ENCODE assay signal across 26 mouse cellular contexts in the genomic region with DNA sequence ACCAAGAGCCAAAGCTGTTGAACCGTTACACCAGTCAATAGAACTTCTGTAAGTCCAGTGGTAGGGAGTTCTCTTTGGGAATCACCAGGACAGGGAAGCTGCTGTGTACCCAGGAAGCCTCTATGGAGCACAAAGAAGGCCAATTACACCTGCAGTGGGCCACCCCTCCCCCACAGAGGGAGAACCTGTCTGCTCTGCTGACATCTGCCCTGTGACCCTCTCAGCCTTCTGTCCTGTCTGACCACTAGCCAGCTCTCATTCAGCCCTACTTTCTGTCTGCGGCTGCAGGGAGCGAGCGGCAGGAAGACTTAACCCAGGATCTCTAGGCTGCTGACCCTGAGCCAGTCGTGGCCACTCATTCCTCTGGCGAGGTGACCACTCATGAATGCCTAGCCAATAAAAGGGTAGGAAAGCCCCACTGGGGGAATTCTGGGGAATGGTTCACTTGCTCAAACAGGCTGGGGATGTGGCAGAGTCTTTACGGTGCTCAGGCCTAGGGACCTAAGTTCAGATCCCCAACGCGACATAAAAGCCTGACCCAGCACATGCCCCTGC. TPM values are rescaled to one million over a fixed set of nuclear protein-coding genes. Genes with fewer than 3 reads are reported as not detected.
A peak's percentile ranks its signal among the peaks of the same experiment; 100 is the strongest.
DNase-seq lines count a peak whose midpoint lies in the region; ATAC-seq and TF ChIP-seq lines count a peak whose summit lies in the region.
"Had no signal": no experiment of that assay in that cellular context is flagged by ENCODE, and none has a peak within 500 bp of the region (broad histone marks: within the 10 kb centered on the region; RNA-seq: fewer than 3 reads in every experiment).

No protein-coding gene starts in this region.

- peaks cover 3% of the 10 kb centered on the region; the same call in 1 of the 2 replicates for H3K36me3 ChIP-seq in kidney, embryonic 14.5 days (ENCODE audit: control insufficient read depth, insufficient read depth, low read length)
- peaks cover 71% of the 10 kb centered on the region for H3K36me3 ChIP-seq in megakaryocyte, embryonic 14.5 days (replicated peaks; ENCODE audit: low read length)
- H3K36me3 ChIP-seq: embryonic facial prominence, embryonic 13.5 days had no signal

- H3K4me2 ChIP-seq in kidney, embryonic 14.5 days (replicated peaks; ENCODE audit: low read depth, low read length), result no peak overlapping the region
- H3K4me2 ChIP-seq: embryonic facial prominence, embryonic 13.5 days; forebrain, embryonic 12.5 days had no signal

- peaks cover 33% of the 10 kb centered on the region; the same call in 1 of the 2 replicates for H3K4me1 ChIP-seq in kidney, embryonic 14.5 days (ENCODE audit: control insufficient read depth, insufficient read depth, low read length)
- H3K4me1 ChIP-seq in megakaryocyte, embryonic 14.5 days, result peaks cover 93% of the 10 kb centered on the region

- intact Hi-C loops in gastrocnemius, adult 2 months (cut with DNase I), result no loop called here

- 75% methylated on average over 9 of the region's 9 CpGs for WGBS in kidney, embryonic 14.5 days

- peak overlapping the region; percentile 90 for H3K4me3 ChIP-seq in gastrocnemius, adult 2 months
- no peak overlapping the region for H3K4me3 ChIP-seq in kidney, embryonic 14.5 days (ENCODE audit: low read length)
- peak overlapping the region; percentile 40 for H3K4me3 ChIP-seq in megakaryocyte, embryonic 14.5 days (replicated peaks)
- H3K4me3 ChIP-seq: embryonic facial prominence, embryonic 13.5 days; forebrain, embryonic 12.5 days; heart, embryonic 10.5 days had no signal

- DNase-seq in gastrocnemius, adult 2 months, result no peak
- DNase-seq in gastrocnemius, postnatal 10 days, result no peak
- peak; percentile 11 for DNase-seq in kidney, adult 11 months
- DNase-seq in right cerebral cortex, postnatal 14 days, result no peak
- DNase-seq: adrenal gland, adult 2 months; adrenal gland, postnatal 25 days; cerebellum, adult 11 months; cerebellum, postnatal 14 days; gastrocnemius, postnatal 25 days; heart, postnatal 10 days; heart, postnatal 4 days had no signal

- ATAC-seq in kidney, embryonic 14.5 days (ENCODE audit: low FRiP score, low TSS enrichment), result no peak
- ATAC-seq in megakaryocyte, adult 5-6 weeks (ENCODE audit: poor library complexity, severe bottlenecking), result no peak
- ATAC-seq: forebrain, embryonic 16.5 days; hindbrain, embryonic 16.5 days; inflammation-experienced regulatory T-cells, adult 6 months; intestine, postnatal 0 days had no signal

- no peak for TF ChIP-seq CTCF in gastrocnemius, adult 2 months (IDR thresholded peaks at IDR 0.05)

- peaks cover 2% of the 10 kb centered on the region; the same call in 1 of the 2 replicates for H3K9me3 ChIP-seq in kidney, embryonic 14.5 days (ENCODE audit: control insufficient read depth, low read length)
- H3K9me3 ChIP-seq in megakaryocyte, embryonic 14.5 days, result no peaks in the 10 kb centered on the region
- H3K9me3 ChIP-seq: embryonic facial prominence, embryonic 13.5 days; forebrain, embryonic 12.5 days; heart, embryonic 10.5 days had no signal

- no peaks in the 10 kb centered on the region for H3K27me3 ChIP-seq in kidney, embryonic 14.5 days (ENCODE audit: control insufficient read depth, insufficient read depth, low read length)
- H3K27me3 ChIP-seq in megakaryocyte, embryonic 14.5 days (replicated peaks), result no peaks in the 10 kb centered on the region

- H3K27ac ChIP-seq in gastrocnemius, adult 2 months, result peak overlapping the region; percentile 99
- H3K27ac ChIP-seq in kidney, embryonic 14.5 days (ENCODE audit: low read depth, low read length), result no peak overlapping the region
- H3K27ac ChIP-seq: embryonic facial prominence, embryonic 13.5 days; forebrain, embryonic 12.5 days; heart, embryonic 10.5 days had no signal

- H3K9ac ChIP-seq in kidney, embryonic 14.5 days (ENCODE audit: low read depth, low read length), result no peak overlapping the region
- H3K9ac ChIP-seq: embryonic facial prominence, embryonic 13.5 days; forebrain, embryonic 12.5 days had no signal

RNA-seq across cellular contexts. Expression of a gene that starts 3.4 kb away (rescaled TPM):
- total RNA-seq in gastrocnemius, adult 2 months (2021), result not detected
- total RNA-seq in gastrocnemius, postnatal 10 days (2021), result not detected
- not detected in 2 replicates for polyA plus RNA-seq in kidney, embryonic 14.5 days (2014; fragmentation: Nextera tagmentation; extraction: Ambion mirVana)
- polyA plus RNA-seq in megakaryocyte, embryonic 14.5 days (2012; ENCODE audit: insufficient read depth, low replicate concordance), result not detected in 2 replicates
- not detected in 2 replicates for total RNA-seq in megakaryocyte, adult 5-6 weeks (2015)
- not detected in 2 replicates for total RNA-seq in megakaryocyte, adult 5-6 weeks (2017)
- total RNA-seq: adrenal gland, adult 2 months; adrenal gland, postnatal 25 days; ES-E14; gastrocnemius, postnatal 25 days; granulocyte monocyte progenitor cell, adult 5-6 weeks; heart, postnatal 10 days; heart, postnatal 4 days had no signal
- polyA plus RNA-seq: adrenal gland, adult 2 months; cortical plate, adult 2 months; embryonic facial prominence, embryonic 13.5 days; forebrain, embryonic 12.5 days; forebrain, embryonic 16.5 days; frontal cortex, adult 2 months; heart, embryonic 10.5 days; heart, embryonic 14.5 days; hindbrain, embryonic 16.5 days; inflammation-experienced regulatory T-cells, adult 6 months; intestine, postnatal 0 days had no signal

RNA-seq across cellular contexts. Expression of a gene that starts 6.1 kb away (rescaled TPM):
- total RNA-seq in gastrocnemius, adult 2 months (2021), result 100 to 1,000 TPM; 123 to 129 TPM
- total RNA-seq in gastrocnemius, postnatal 10 days (2021), result 100 to 1,000 TPM; 122 to 136 TPM
- 23.3 and 25.3 TPM in 2 replicates for polyA plus RNA-seq in kidney, embryonic 14.5 days (2014; fragmentation: Nextera tagmentation; extraction: Ambion mirVana)
- polyA plus RNA-seq in megakaryocyte, embryonic 14.5 days (2012; ENCODE audit: insufficient read depth, low replicate concordance), result 47.3 and 165 TPM in 2 replicates
- 24.9 and 30.3 TPM in 2 replicates for total RNA-seq in megakaryocyte, adult 5-6 weeks (2015)
- 21.9 and 25.2 TPM in 2 replicates for total RNA-seq in megakaryocyte, adult 5-6 weeks (2017)

RNA-seq across cellular contexts. Expression of a gene that starts 13.9 kb away (rescaled TPM):
- total RNA-seq in gastrocnemius, adult 2 months (2021), result not detected
- total RNA-seq in gastrocnemius, postnatal 10 days (2021), result under 1 TPM in 1 of 2 experiments, not detected in 1; 0.41 TPM
- 0.09 and 0.73 TPM in 2 replicates for polyA plus RNA-seq in kidney, embryonic 14.5 days (2014; fragmentation: Nextera tagmentation; extraction: Ambion mirVana)
- not detected in 2 replicates for polyA plus RNA-seq in megakaryocyte, embryonic 14.5 days (2012; ENCODE audit: insufficient read depth, low replicate concordance)
- not detected in 2 replicates for total RNA-seq in megakaryocyte, adult 5-6 weeks (2015)
- total RNA-seq in megakaryocyte, adult 5-6 weeks (2017), result not detected in 2 replicates
- total RNA-seq: adrenal gland, adult 2 months; adrenal gland, postnatal 25 days; ES-E14; gastrocnemius, postnatal 25 days; granulocyte monocyte progenitor cell, adult 5-6 weeks had no signal
- polyA plus RNA-seq: forebrain, embryonic 16.5 days; inflammation-experienced regulatory T-cells, adult 6 months; intestine, postnatal 0 days had no signal

RNA-seq across cellular contexts. Expression of a gene that starts 47.6 kb away (rescaled TPM):
- total RNA-seq in gastrocnemius, adult 2 months (2021), result 10 to 100 TPM; 19.4 to 34.7 TPM
- total RNA-seq in gastrocnemius, postnatal 10 days (2021), result 10 to 100 TPM; 76.8 to 83.7 TPM
- polyA plus RNA-seq in kidney, embryonic 14.5 days (2014; fragmentation: Nextera tagmentation; extraction: Ambion mirVana), result 5.1 and 8.4 TPM in 2 replicates
- polyA plus RNA-seq in megakaryocyte, embryonic 14.5 days (2012; ENCODE audit: insufficient read depth, low replicate concordance), result not detected in 2 replicates
- not detected in 2 replicates for total RNA-seq in megakaryocyte, adult 5-6 weeks (2015)
- not detected in 2 replicates for total RNA-seq in megakaryocyte, adult 5-6 weeks (2017)
- total RNA-seq: granulocyte monocyte progenitor cell, adult 5-6 weeks had no signal
